Mouse (Mus musculus) cerebellum, adult 11 months (tissue): ENCODE measurements around the gene Cyld.
"Not testable (repeated sequence)": the region's sequence is repeated elsewhere in the genome, so short reads cannot be mapped to it uniquely, and the experiment has no call there.

ENCODE experiments used
- DNase-seq: peaks from one replicate; pipeline ENCODE4 v3.0.0; 2022

The Cyld gene

DNA sequence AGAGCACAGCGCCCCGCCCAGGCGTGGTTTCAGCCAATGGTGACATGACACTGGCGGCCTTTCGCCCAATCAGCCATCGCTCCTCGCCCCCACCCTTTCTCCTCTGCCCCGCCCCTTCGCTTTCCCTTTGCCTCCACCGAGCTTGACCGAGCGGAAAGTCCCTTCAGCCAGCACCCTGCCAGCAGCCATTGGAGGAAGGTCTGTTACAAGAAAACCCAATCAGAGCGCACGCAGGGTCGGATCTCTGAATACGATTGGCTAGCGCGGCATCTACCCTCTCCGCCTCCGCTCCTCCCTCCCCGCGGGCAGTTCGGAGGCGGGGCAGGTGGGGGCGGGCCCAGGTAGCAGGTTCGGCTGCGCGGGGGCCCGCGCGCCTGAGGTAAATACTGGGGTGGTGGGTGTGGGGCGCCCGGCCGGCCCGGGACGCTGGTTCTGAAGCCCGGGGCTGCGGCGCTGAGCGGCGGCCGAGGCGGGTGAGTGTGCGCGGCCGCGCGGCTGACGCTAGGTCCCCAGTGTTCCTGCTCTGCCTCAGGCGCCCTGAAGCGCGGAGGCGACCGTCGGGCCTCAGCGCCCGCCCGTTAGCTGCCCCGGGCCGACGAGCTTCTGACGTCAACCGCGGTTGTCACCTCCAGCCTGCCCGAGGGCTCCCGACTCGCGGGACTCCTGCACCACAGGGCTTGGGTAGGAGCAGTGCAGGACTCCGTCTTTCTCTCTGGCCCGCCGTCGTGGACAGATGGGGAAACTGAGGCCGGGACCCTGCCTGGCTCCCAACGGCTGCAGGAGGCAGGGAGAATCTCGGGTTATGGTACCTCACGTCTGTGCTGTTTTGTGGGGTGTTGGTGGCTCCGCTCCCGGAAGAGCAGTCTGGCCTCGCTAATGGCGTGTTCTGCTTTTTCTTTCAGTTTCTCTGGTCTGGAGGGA, at the start of gene Cyld:
Cyld (plus strand) TSS at position 308 of the 921 bp plus-strand sequence.
- DNase-seq, result peak; percentile 99

DNA sequence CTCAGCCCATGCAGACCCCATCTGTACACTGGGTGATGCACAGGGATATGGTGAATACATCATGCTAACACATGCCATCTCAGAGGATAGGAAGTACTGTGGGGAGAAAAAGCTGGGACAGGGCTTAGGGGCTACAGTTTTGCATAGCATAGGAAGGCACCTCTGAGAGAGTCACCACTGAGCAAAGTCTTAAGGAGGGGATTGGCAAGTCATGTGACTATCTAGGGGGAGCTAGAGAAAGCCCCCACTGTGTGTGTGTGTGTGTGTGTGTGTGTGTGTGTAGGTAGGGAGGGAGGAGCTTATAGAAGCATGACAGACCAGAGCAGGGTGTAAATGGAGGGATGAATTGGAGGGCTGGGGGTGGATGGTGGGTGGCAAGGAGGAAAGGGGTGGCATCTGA, 48.5 kb upstream of the Cyld start:
- no peak for DNase-seq

DNA sequence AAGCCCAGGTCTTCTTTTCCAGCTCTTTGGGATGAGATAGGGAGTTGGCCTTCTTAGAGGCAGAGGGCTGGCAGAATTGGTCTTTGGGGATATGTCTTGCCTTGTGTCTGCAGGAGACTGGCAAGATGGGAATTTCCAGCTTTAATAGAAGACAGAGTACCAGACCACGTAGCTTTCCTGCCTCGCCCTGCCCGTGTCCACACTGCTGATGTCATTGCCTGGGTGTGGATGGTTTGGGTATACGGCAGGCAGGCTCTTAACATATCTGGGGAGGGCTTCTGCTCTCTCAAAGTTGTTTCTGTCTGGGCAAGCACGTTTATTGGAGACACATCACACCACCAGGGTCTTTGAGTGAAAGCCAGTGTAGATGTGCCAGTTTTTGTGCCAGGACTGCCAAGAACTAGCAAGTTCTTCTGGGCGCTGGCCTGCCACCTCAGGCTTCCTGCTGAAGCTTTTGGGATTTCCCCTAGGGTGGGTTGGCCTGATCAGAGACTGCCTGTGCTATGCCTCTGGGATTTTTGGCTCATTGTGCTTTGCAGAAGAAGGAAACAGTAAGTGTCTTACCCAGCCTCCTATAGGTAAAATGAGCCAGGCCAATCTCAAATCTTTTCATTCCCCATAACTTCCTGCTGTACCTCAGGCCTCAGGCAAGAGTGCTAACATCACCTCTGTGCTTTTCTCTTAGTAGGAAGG, 46.7 kb upstream of the Cyld start:
- no peak for DNase-seq

DNA sequence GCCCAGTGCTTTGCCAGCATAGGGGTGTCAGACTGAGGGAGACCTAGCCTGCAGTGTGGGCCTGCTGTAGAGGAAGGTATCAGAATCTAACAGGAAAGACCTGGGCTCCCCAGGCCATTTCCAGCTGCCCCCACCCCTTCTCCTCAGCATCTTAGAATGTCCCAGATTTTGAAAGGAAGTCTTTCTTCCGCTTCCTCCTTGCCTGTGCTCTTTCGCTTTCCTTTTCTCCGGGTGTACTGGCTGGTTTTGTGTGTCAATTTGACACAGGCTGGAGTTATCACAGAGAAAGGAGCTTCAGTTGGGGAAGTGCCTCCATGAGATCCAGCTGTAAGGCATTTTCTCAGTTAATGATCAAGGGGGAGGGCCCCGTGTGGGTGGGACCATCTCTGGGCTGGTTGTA, 45.7 kb upstream of the Cyld start:
- DNase-seq, result not testable (repeated sequence)

DNA sequence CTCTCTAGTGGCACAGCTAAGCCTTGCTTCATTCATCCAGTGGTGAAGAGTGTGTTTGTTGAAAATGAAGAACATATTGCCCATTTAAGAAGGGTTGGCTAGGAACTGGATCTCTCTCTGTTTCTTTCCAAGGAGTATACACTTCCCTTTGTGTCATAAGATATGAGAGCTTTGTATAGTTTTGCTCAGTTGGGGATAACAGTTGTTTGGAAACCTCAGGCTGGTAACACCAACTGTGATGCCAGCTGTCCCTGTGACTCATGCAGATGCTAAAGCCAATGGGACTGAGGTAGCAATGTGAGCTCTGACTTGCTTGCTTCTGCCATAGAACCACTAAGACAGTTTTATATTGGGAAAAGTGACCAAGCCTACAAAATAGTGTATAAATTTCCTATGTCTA, 41.5 kb upstream of the Cyld start:
- DNase-seq, result no peak

DNA sequence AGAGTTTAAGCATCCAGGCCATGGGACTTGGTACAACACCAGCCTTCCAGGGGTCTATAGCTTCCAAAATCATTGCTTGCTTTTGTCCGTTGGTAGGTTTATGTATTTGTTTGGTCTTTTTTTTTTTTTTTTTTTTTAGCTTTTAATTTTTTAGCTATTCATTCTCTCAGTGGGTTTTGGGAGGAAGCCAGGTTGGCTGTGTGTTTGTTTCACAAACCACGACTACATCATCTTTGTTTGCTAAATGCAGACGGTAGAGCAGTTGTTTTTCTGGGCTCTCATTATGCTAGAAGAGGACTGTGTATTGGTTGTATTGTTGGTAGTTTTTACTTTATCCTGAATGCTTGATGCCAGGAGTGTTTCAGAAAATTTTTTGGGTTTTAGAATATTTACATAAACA, 37.0 kb upstream of the Cyld start:
- DNase-seq, result no peak

DNA sequence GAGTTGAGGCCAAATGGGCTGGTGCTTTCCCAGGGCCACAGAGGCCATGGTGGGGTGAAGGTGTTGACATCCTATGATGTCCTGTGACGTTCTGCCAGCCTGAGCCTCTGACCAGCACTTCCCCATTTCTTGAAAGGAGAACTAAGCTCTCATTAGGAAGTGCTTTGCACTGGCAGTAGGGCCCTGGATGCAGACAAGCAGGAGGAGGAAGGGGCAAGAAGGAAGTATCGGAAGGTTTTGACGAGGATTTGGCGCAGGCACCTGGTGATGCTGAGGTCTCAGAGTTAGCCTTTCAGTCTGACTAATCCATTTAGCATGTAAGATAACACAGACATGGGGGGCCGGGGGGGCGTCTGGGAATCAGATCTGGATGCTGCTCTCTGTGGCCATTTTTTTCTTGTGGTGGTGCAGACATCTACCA, 34.4 kb upstream of the Cyld start:
- DNase-seq, result no peak

DNA sequence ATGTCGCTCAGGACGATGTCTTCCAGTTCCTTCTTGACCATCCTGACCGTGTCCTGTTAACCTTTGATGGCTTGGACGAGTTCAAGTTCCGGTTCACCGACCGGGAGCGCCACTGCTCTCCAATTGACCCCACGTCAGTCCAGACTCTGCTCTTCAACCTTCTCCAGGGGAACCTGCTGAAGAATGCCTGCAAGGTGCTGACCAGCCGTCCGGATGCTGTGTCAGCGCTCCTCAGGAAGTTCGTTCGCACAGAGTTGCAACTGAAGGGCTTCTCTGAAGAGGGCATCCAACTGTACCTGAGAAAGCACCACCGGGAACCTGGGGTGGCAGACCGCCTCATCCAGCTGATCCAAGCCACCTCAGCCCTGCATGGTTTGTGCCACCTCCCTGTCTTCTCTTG, 32.7 kb upstream of the Cyld start:
- no peak for DNase-seq

DNA sequence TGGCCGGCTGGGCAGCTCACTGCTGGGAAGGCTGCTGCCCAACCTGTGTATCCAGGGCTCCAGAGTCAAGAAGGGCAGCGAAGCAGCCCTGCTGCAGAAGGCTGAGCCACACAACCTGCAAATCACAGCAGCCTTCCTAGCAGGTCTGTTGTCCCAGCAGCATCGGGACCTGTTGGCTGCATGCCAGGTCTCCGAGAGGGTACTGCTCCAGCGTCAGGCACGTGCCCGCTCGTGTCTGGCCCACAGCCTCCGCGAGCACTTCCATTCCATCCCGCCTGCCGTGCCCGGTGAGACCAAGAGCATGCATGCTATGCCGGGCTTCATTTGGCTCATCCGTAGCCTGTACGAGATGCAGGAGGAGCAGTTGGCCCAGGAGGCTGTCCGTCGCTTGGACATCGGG, 31.9 kb upstream of the Cyld start:
- DNase-seq, result peak; percentile 63

DNA sequence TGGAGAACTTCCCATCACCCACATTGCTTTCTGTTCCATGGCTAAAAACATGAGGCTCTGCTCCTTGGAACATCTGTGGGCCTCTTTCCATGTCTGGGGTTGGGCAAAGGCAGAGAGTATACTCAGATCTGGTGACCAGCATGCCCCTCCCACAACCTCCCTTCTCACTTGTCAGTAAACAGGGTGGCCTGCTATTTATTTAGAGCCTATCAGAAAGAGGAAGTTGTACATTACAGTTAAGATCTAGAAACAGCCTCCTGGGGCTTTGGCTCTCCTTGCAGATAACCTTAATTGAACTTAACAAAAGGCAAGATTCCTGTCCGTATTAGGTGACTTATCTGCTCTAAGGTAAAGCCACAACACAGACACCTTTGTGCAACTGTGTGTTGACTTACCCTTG, 30.4 kb upstream of the Cyld start:
- no peak for DNase-seq

DNA sequence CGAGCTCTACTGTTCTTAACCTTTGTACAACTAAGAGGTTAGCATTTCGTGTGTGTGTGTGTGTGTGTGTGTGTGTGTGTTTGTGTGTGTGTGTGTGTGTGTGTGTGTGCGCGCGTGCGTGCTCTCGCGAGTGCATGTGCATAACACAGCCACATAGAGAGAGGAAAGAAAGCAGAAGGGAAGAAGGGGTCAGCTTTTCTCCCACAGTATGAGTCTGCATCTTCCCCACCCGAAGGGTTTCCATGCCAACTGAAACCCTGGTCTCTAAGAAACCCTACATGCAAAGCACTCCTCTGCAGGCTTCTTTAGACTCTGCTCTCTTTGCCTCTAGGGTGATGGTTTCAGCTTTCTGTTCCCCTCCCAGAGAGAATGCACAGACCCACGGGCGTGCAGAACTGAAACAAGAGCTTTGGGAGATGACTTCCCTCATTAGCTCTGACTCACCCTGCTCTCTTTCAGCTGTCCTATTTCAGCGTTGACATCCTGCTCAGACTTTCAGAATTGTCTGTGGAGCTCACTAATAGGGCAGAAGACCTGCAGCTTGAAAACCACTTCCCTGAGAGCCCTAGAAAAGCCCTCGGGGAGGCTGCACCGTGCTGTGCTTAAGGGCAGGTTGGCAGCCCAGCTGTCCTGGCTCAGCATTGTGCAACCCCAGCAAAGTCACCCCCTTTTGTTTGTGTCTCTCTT, 28.3 kb upstream of the Cyld start:
- no peak for DNase-seq

DNA sequence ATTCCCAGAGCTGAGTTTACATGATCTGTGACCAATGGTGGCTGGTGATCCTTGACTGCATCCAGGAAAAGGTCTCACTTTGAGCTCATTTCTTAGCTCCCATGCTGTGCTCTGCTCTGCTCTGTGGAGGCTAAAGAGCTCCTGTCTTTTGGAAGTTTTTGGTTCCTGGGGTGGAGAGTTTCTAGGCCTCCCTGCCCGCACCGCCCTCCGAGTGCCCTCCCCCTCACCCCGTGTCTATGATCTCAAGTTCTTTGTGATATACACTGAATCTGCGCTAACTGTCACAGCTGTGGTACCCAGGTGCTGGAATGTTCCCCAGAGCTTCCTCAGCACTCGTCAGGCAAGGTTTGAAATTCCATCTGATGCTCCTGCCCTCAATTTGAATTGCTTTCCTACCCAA, 26.0 kb upstream of the Cyld start:
- no peak for DNase-seq

DNA sequence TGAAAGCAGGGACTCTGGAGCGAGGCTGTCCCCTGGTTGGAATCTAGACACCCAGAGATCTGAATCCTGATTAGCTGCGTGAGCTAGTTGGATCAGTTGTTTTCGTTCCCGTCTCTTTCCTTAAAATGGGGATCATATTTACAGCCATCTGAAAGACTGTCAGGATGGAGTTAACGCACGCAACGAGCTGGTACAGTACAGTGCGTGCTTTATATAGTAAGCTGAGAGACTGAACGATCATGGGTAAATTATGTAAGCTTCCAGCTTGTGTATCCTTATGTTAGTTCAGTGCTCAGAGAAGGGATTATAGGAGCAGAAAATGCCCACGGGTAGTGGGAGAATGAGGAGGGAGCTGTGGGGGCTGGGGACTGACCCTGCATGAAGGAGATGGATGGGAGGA, 25.3 kb upstream of the Cyld start:
- DNase-seq, result no peak

DNA sequence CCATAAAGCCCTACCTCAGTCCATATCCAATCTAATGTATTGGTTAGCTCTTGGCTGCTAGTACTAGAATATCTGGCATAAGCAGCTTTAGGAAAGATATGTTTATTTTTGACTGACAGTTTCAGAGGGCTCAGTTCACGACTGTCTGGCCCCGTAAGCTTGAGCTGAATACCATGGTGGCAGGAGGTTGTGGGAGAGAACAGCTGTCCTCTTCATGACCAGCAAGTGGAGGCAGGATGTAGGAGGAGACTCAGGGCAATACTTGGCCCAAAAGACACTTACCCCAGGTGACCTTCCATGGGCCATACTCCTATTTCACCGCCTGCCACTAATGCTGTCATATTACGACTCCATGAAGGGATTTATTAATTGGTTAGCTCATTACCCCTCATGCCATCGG, 23.0 kb upstream of the Cyld start:
- no peak for DNase-seq

DNA sequence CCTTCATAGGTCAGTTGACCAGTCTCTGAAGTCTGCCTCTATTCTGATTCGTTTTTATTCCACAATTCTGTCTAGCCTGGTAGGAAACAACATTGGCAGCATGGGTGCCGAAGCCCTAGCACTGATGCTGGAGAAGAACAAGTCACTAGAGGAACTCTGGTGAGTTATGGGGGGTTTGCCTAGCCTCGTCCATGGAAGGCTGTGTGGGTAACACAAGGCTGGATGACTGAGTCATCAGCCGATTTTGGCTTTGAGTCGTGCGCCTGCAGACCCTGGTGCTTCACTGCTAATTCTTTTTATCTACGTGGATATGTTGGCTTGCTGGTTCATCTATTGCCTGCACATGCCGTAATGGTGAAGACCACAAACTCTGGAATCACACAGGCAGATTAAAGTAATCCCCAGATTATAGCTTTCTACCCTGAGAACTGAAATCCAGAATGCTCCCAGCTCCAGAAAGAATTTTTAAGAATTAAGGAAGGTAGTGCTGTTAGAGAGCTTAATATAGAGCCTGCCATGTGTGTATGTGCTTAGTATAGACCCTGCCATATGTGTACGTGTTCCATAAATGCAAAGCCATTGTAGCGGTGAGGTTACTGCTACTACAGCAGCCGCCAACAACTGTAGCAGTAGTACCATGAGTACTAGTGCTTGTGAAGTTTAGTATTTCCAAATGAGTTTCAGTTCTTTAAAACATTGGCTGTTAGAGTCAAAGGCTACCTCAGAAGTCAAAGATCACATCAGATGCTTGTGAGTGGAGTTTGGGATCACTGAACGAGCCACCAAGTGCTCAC, 21.3 kb upstream of the Cyld start:
- DNase-seq, result no peak

DNA sequence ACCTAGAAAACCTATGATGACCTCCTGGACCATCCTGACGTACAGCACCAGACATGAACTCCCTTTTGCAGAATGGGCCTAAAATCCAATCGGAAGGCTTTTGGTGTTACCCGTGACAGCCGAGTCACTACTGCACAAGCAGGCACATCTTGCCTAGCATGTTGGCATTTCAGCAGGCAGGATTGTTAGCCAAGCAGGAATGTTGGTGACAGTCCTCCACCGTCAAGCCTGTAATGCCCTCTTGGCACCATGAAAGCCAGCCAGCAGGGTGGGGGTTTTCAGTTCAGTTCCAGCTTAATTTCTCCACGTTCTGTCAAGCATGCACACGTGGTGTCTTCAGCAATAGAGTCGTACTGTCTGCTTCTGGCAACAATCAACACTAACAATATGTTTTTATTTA, 19.8 kb upstream of the Cyld start:
- no peak for DNase-seq

DNA sequence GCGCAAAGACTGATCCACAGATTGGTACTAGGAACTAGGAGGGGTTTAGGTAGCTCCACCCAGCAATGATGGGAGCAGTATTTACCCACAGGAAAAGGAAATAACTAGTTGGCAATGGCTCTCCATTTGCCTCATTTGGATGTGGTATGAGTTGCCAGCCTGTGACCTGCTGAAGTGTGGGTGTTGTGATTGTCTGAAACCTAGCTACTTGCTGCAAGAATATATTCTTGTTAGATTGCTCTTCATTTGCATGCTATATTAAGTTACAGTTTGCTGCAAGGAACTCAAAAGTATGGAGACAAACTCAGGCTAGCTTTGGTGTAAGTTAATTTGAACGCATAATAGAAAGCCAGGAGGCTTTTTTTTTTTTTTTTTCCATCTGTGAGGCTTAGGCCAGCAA, 16.3 kb upstream of the Cyld start:
- DNase-seq, result no peak

DNA sequence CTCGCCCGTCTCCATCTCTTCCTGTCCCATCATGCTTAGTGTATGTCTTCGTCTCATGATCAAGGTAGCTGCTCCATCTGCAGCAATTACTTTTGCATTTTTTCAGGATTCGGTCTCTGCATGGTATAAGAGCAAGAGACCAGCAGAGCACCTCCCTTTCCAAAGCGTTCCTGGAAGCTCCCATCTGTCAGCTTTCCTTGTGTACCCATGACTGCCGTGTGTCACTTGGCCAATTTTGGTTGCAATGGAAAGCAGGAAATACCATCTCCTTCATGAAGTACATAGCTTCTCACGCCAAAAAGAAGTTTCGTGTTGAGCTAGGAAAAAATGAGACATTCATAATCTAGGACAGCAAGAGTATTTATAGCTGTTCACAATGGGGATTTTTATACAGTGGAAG, 15.8 kb upstream of the Cyld start:
- no peak for DNase-seq

DNA sequence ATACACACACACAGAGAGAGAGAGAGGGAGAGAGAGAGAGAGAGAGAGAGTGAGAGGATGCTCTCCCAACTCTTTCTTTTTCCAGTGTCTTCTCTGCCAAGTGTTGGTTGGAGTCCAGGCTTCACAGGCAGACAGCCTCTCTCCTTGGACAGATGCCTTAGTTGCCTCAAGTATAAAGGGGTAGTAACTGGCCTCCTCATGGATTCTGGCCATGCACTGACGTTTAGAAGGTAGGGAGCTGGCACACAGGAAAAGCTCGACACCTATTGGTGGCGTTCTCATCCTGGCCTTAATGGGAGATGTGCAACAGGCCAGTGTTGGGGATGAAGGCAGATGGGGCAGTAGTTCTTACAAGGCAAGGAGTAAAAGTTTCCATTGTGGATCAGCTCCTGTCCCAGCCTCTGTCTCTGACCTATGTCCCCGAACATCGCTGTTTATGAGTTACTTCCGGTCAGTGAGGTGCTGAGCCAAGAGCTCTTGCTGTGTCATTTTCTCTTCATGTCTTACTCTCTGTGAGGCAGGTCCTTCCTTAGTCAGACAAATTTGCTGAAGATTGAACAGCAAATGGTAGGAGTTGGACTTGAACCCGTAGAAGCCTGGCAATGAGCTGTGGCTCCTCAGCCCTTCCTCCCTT, 13.1 kb upstream of the Cyld start:
- DNase-seq, result no peak

DNA sequence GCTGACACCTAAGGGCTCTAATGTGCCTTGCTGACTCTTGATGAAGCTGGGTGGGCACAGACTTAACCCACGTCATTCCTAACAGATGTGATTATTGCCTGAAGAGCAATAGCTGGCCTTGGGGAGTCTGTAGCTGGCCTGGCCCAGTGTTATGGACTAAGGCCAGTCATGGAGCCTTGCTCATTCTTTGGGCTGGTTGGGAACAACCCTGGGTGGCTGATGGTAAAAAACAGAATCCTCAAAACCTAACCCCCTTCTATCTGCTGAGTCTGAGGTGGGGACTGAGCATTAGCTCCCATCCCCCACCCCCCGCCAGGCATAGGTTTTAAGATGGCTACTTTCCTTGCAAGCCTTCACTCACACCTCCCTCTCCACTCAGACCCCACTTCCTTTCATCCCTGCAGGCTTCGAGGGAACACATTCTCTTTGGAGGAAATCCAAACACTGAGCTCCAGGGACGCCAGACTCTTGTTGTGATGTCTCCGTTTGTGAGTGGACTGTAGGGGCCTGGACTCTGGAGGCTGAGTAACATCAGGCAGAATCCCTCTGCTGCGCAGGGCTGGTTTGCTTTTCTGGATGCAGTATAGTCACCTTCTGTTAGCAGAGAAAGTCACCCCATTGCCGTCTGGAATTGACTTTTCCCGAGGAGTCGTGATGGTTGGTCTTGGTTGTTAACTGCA, 10.5 kb upstream of the Cyld start:
- no peak for DNase-seq

DNA sequence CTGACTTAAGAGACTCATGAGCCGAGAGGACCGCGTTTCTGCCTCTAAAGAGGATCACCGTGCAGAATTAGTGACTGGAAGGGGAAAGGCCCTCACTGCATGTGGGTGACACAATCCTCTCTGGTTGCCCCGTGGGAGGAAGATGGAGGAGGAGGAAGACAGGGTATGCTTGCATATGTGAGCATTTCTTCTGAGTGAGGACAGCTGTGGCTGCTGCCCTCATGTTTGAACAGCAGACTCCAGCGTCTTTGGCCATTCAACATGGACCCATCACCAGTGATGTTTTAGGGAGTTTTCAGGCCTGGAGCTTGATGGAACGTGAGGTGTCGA, 10.0 kb upstream of the Cyld start:
- no peak for DNase-seq

DNA sequence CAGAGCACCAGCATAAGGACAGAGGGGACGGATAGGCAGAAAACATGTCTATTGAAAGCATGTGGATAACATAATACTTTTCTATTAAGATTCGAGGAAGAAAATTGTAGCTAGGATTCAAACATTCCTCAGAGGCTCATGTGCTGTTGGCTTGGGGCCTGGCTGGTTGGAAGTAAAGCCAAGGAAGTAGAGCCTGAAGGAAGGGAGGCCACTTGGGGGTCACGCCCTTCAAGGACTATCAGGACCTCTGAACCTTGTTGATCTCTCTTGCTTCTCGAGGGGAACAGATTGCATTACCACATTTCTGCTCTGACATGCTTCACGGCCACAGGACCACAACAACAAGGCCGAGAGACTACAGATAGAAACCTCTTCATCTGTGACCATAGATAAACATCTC, 7.7 kb upstream of the Cyld start:
- DNase-seq, result no peak
